Mouse (Mus musculus) left cerebral cortex, postnatal 25 days (tissue): ENCODE measurements around the gene Taf8. TPM values are rescaled to one million over a fixed set of nuclear protein-coding genes. Genes with fewer than 3 reads are reported as not detected.

Source experiments
- DNase-seq, 2 experiments: peaks; one replicate each; pipeline ENCODE4 v3.0.0; 2022; ENCODE audit warnings: low spot score in 2 of 2, mixed read lengths in 1 of 2
- intact Hi-C: fragments of 180-260 bp; cut with DNase I; formaldehyde crosslinking; loops from one replicate; pipeline ENCODE4 v1.15.1; 2025
- total RNA-seq, 2 experiments: library from RNA; stranded (reverse); gene quantifications; 2 replicates each; pipeline ENCODE4 v1.2.3; 2021

Gene Taf8
- total RNA-seq, 2 experiments from 2014 or later = 16.4 to 16.7 TPM

DNA sequence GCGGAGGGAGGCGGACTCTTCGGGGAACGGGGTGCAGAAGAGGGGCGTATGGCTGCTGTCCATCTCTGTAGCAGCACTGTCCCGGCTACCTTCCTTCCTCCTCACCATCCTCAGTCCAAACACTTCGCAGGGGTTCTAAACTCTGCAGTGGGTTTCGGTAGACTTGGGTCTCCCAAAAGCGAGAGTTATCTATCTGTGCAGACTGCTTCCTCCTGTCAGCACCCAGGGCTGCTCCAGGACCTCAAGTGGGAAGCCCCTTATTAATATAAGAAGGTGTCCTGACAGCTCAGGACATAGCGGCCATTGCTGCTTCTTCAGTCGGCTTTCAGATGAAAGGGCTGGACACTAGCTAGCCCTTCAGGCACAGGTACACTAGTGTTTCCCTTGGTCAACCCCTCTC, 37.1 kb downstream of the Taf8 start:
- DNase-seq = no peak
- intact Hi-C loops = no loop called here

DNA sequence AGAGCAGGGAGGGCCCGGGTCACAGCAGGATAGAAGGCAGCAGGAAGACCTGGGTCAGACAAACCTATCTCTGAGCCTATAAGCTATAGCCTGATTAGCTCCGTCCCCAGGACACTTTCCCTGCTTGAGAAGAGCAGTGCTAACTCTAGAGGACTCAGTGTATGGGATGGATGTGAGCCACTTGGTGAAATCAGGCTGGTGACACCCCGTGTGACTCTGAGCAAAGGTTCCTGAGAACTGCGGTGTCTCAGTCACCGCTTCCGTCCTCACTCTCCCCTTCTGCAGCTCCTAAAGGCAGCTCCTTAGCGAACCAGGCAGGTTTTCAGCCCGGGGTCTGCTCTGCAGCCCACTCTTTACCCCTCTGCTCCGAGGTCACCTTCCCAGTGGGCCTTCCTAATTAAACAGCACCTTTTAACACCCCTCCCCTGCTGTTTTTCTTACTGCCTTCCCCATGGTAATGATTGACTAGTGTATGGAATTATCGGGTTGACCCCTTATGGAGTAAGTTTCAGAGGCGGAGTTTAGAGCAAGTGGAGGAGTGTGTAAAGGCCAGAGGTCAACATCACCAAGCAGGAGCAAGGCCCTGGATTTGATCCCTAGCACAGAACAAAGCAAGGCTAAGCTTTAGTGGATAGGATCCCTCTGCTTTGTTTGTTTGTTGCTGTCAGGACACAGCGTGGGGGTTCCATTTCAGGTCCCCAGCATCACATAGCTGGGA, 37.7 kb downstream of the Taf8 start:
- DNase-seq = no peak
- intact Hi-C loops = no loop called here

DNA sequence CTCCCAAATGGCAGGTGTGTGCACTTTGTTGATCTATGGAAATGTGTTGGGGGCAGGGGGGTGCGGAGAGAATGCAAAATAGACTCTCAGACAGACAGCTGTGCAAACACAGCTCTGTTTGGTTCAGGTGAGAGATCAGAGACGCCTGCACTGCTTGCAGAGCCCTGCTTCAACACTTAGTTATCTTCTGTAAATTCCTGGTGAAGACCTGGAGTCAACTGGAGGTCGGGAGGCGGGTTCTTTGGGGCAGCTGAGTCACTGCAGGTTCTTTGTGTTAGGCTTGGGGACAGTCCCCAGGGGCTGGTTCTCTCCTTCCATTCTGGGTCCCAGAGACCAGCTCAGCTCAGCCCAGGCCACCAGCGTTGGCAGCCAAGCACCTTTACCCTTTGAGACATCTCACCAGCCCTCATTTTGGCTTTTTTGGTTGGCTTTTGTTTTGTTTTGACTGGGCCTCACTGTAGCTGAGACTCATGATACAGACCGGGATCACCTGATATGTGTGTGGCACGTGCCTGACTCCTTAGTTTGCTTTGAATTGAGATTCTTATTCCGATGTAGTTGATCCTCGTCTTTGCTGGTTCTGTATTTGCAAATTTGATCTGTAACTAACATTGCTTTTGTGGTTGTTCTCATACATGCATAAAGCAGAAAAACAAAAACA, 39.2 kb downstream of the Taf8 start:
- intact Hi-C loops = no loop called here
- no peak for DNase-seq

DNA sequence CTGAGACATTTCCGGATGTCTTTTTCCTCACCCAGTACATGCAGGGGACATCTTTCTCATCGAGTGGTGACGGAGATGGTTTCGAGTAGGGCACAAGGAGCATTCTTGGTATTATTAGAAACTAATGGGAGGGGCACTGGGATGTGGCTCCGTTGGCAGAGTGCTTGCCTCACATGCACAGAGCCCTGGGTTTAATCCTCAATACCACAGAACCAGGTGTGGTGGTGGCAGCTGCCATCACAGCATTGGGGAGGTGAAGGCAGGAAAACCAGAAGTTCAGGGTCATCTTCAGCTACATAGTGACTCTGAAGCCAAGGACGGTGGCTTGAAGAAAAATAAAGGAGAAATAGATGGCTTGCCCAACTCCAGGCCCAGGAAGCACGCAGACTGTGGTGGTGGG, 39.9 kb downstream of the Taf8 start:
- no peak for DNase-seq
- intact Hi-C loops = no loop called here

DNA sequence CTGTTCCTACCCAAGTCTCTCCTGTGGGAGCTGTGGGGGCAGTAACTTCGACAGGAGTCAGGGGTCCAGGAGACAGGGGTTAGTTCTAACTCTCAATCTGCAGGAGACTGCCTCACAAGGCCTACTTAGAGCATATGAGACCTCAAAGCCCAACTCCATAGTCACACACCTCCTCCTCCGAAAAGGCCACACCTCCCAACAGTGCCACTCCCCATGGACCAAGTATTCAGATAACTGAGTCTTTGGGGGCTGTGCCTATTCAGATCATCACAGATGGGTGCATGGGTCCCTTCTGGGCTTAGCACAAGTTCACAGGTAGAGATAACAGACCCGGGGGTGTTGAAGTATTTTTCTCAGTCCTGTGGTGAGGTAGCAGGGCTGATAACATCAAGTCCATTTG, 40.4 kb downstream of the Taf8 start:
- no peak for DNase-seq
- intact Hi-C loops = no loop called here

DNA sequence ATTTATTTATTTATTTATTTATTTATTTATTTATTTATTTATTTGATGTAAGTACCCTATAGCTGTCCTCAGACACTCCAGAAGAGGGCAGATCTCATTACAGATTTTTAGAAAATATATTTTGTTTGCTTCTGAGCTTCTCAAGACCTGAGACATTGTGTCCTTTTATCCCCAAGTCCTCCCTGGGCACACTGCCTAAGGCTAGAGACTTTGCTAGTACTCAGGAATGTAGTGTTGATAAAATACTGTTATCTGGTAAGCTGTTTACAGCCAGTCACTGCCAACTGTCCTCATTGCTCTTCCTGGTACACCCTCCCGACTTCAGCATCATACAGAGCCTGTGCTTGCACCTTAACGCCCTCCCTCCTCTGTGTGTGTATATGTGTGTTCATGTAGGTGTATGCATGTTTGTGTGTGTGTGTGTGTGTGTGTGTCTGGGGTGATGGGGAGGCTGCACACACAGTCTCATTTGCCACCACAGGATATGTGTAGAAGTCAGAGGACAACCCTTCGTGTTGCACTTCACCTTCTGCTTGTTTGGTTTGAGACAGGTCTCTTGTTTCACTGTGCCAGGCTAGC, 42.7 kb downstream of the Taf8 start:
- no peak for DNase-seq
- intact Hi-C loops = no loop called here

DNA sequence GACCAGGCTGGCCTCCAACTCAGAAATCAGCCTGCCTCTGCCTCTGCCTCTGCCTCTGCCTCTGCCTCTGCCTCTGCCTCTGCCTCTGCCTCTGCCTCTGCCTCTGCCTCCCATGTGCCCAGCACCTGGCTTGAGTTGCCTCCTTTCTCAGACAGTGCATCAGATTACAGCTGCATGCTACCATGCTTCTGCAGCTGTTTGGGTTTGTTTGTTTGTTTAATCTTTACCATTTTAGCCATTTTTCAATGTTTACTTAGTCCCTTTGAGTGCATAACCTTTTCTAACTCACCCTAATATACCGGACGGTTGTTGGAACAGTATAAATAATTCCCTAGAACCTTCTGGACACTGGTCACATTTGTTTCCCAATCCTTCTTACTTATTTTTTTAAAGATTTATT, 43.2 kb downstream of the Taf8 start:
- intact Hi-C loops = no loop called here
- no peak for DNase-seq

DNA sequence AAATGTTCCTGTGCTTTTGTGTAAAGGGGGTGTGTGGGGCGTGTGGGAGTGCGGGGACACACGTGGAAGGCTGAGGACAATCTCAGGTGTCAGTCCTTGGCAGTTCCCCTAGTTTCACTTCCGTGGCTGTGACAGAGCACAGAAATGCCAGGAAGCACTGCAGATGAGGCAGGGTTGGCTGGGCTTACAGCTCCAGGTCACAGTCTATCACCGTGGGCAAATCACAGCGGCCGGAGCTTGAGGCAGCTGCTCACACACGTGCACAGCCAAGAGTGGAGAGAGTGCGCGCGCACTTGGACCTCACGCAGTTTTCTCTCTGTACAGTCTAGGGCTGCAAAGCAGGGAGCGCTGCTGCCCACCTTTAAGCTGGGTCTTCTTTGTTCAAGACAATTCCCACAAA, 43.8 kb downstream of the Taf8 start:
- intact Hi-C loops = no loop called here

DNA sequence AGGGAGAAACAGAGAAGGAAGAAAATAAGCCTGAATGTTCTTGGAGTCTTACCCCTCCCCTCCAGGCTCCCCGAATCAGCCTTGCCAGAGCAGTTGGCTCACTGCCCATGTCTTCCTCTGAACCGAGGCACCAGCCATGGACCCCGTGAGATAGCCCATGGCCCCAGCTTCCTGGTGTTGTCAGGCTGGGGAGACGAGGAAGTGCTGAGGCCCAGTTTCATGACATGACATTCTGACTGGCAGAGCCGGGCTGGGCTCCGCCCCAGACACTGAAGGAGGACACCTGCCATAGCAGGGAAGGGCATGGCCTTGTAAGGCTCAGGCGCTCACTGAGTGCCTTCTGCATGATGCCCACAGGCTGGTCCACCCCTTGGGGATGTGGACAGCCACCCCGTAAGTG, 47.4 kb downstream of the Taf8 start:
- intact Hi-C loops = no loop called here
- DNase-seq = peak in 1 of 2 experiments; percentile 14

More for the DNA sequence above, 43.8 kb downstream of the Taf8 start:
- DNase-seq = no peak

DNA sequence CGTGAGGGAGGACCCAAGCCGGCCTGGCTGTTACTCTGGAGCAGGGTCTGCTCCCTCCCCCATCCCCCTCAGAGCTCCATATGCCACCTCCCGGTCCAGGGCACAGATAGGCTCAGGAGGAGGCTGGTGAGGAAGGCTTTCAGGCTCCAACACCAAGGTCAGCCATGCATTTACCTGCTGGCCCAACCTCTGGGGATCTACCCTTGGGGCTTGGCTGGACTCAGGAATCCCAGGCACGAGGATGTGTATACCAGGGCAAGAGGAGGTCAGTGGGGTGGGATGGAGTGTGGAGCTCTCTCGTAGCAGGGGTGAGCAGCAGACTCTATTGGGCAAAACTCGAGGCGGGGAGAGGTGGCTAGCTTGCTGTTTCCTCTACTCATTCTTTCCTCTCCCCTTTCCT, 49.2 kb downstream of the Taf8 start:
- intact Hi-C loops = no loop called here
- no peak for DNase-seq

DNA sequence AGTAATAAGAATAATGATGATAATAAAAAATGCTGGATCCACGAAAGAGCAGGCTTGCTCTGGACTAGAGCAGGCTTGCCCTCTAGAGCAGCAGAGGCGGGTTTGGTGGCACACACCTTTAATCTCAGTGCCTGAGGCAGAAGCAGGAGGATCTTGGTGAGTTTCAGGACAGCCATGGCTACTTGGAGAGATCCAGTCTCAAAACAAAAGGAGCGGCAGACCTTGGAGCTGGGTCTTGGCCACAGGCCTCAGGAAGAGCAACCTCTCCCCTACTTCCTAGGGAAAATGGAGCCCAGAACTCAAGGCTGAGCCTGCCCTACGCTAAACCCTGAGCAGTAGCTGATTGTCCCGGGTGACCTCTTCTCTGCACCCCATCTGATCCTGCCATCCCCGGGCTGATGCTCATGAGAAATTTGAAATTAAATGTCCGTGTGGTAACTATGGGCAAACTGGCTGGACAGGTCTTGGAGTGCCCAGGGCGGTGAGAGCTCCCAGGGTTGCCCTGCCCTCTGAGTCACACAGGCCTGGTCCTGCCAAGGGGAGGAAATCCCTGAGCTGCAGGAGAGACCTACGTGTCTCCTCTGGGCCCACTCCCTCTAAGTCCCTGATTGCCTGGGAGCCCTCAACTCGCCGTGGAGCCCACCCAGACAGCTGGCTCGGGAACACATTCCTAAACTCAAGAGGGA, 51.1 kb downstream of the Taf8 start:
- intact Hi-C loops = no loop called here
- DNase-seq = no peak

DNA sequence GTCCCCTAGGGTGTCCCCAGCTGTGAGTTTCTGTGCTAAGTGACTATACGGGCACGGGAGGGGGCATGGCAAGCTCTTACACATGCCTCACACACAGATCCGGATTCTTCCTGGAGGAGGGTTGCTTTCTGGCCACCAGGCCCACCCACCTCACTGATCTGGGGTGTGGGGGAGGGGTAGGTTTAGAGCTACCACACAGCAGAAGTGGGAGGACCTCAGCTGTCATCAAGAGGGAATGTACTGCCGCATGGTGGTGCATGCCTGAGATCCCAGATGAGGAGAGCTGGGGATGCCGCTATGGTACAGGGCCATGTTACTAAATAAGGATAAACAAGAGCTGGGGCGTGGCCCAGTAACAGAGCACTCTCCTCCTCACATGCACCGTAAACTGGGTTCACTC, 51.9 kb downstream of the Taf8 start:
- intact Hi-C loops = no loop called here
- no peak for DNase-seq

DNA sequence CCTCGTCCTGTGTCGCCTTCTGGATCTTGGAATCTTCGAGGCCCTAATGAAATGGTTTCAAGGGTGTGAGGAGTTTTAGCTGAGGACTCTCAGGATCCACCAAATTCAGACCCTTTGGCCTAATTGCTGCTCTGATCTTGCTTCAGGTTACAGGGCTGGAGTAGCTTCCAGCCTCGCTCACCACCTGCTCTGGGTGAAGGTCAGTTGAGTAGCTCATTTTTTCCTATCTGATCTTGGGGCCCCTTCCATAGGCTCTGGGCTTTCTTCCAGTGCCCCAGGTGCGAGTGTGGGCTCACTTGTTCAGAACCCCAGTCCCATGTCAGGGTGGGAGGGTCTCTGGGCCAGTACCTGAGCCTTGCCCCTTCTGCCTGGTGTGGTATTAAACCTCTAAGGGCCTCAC, 52.7 kb downstream of the Taf8 start:
- no peak for DNase-seq
- intact Hi-C loops = no loop called here

DNA sequence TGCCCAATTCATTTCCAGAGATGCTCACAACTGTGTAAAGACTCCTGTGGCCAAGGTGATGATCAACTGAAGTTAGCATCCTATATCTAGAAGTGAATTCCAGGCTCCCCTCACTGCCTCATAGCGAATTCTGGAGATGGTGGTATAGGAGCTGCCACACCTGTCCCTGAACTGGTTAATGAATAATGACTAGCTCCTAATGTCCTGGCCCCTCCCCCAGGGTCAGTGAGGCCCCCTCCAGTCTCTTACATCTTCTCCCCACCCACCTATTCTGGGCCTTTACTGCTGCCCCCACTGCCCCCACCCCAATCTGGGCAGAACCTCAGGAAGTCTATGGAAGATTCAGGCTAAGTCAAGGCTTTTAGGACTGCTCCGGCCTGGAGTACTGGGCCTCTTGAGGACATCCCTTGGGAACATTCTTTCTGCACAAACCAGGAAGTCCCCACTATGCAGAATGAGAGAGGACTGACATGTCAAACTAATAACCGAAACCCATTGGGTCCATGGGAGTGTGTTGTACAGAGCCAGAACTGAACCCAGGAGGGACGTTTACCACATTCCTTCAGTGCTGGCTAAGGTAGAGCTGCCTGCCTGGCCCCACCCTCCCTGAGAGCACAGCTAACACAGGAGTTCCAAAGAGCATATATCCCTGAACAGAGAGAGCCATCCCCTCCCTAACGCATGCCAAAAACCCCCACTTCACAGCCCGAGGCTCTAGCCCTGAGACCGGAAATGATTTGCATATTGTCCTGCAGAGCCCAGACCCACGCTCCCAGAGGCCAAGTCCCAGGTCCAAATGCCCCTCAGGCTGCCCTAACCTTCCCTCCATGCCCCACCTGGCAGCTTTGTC, 53.3 kb downstream of the Taf8 start:
- intact Hi-C loops = no loop called here

DNA sequence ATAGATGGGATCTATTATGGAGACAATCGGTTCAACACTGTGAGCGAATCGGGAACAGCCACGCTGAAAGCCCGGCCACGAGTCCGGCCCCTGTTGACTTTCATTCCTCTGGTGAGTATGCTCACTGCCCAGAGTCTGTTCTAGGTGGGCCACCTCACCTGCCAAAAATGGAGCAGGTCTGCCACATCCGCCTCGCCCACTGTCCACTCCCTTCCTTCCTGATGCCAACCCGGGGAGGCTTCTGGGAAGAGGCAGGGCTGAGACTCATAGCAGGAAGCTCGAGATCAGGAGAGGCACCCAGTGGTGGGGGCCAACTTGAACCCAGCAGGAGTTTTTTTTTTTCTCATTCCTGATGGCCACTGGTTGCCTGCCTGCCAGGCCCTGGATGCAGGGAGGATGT, 55.5 kb downstream of the Taf8 start:
- DNase-seq = no peak
- intact Hi-C loops = no loop called here

More for the DNA sequence above, 53.3 kb downstream of the Taf8 start:
- DNase-seq = no peak

DNA sequence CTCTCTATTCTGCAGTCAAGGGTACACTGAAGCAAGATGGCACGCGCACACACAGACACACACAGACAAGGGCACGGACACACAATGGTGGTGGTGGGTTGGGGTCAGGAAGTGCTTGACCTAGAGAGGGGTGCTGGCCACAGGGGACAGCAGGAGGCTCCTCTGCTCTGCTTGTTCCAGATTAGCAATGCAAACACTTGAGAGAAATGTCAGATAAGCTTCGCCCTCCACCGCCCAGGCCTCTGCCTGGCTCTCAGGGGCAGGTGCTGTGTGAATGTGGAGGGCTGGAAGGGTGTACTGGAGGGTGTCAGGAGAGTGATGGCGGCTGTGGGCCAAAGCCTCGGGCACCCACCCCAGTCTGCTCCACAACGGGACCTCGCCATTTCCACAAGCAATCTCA, 56.1 kb downstream of the Taf8 start:
- DNase-seq = no peak
- intact Hi-C loops = no loop called here

DNA sequence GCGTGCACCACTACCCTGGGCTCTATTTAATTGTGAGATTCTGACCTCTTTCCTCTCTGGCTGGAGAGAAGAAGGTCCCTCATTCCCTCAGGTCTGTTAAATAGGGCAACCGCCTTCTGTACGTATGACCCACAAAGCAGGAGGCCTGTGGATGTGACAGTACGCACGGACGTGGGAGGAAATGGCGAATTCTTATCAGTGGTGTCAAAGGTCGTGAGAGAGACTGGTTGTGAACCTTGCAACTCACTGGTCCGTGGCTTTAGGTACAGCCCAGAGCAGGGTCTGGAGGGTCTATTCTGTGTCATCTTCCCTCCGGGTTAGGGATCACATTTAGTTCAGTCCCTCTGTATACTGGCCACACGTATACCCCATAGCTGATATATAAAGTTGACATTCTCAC, 56.6 kb downstream of the Taf8 start:
- DNase-seq = no peak
- intact Hi-C loops = no loop called here

DNA sequence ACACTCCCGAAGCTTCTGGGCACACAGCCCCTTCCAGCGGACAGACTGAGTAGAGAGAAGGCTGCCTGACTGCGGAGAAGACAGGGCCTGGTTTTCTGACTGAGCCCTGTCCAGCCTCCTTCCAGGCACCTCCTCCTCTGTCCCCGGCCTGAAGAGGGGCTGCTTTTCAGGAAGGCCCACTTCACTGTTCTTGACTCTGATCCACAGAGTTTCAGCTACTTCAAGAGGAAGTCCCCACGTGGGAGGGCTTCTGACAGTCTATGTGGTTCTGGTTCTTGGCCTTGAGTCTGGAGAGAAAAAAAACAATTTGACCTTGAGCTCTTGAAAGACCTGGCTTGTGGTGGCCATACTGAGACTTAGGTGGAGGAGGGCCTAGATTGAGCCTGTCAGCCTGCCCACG, 58.0 kb downstream of the Taf8 start:
- intact Hi-C loops = no loop called here
- no peak for DNase-seq

DNA sequence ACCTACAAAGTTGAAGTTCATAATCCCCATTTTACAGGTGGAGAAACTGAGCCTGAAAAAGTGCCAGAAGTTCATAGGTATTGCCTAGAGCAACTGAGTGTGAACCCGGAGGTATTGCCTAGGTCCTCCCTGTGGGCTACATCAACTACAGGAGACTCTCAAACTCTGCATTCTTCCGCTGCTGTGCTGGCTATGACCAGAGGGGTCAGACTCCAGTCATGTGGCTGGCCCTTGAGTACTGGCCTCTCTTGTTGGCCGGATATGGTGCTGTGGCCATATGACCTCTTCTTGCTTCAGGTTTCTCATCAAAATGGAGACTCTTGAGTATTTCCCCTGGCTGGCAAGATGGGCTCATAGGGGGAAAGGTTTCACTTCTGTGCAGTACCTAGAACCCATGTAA, 59.8 kb downstream of the Taf8 start:
- DNase-seq = no peak
- intact Hi-C loops = no loop called here
